Mouse (Mus musculus) kidney, postnatal 10 days (tissue): ENCODE data around the gene Ebf4.

Source experiments
- DNase-seq: peaks from one replicate; pipeline ENCODE4 v3.0.0; 2021; ENCODE audit warnings: mixed read lengths

Gene Ebf4

DNA sequence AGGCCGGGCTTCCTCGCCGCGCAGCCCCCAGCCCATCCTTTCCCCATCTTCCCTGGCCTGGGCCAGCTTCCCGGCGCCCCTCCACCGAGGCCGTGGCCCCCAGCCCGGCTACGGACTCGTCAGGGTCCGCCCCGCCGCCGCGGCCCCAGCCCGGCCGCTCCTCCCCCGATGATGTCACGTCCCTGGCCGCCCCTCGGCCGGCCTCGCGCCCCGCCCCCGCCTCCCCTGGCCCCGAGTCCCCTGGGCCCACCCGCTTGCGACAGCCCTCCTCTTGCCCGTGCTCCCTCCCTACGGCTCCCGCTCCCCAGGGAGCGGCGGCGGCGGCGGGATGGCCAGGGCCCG is at the start of gene Ebf4:
Ebf4 (plus strand) TSS at position 234 of the 342 bp plus-strand sequence.
- DNase-seq: peak; percentile 82

DNA sequence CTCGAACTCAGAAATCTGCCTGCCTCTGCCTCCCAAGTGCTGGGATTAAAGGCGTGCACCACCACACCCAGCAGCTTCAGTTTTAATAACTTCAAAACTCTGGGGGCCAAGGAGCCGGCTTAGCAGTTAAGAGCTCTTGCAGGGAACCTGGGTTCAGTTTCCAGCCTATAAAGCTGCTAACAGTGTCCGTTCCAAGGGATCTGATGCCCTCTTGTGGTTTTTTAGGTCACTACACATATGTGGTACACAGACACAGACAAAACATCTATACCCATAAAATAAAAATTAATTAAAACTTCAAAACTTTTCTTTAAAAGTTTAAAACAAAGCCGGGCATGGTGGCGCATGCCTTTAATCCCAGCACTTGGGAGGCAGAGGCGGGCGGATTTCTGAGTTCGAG is 48.1 kb upstream of the Ebf4 start:
- peak; percentile 34 for DNase-seq

DNA sequence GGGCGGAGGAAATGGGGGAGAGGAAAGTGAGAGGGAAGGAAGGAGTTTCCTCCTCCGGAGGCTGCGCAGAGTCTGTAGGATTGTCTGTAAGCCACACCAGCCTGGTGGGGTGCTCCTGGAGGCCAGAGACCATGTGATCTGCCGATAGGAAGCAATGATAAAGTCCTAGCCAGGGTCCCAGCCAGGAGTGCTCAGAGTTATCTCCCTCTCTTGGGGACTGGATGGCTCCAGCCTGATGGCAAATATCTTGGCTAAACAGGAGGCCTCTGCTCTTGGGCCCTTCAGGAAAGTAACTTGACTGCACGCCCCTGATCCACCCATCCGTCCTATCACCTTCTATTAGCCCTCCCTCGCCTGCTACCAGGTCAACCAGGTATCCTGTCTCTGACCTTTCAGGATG is 46.7 kb upstream of the Ebf4 start:
- DNase-seq: no peak

DNA sequence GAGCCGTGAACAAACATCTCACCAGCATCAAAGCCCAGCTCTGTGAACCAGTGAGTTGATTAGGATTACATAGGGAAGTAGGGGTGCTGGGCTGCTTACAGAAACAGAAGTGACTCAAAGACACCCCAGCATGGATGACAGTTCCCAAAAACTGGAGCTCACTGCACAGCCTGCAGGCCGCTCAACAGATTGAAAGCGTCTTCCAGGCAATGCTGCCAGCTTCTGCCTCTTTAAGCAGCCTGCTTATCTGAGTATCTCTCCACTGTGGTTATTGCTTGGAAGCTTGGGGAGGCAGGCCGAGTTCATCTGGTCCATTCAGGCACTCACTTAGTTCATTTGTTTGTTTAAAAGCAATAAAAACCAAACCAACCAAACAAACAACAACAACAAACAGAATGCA is 38.2 kb upstream of the Ebf4 start:
- no peak for DNase-seq

DNA sequence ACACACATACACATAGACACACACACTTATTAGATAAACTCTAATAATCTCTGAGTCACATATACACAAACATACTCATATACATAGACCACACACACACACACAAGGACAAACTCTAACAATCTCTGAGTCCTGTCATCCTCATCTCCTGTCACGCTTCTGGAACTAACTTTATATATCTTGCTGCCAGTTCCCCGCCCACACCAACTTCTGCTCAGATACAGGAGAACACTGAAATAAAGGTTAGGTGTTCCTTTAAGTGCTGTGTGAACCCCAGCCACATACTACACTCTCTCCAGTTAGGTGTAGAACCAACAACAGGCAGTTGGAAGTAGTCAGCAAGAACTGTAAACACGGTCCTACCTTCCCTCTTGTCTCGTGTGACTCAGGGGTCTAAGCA is 34.1 kb upstream of the Ebf4 start:
- DNase-seq: no peak

DNA sequence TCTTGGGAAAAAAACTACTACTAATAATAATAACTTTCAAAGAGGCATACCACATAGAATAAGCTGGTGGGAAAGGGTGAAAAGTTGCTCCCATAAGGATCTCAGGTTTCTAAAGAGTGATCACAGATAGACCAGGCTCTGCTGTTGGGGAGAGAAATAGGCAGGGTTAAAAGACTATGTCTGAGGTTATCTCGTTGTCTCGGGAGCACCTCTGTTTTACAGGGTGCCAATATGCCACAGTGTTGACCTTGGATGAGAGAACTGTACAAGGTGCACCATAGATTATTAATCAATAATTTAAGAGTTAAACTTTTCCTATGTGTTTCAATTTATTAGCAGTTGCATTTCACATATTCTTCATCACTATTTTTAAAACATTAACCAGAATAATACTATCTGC is 33.1 kb upstream of the Ebf4 start:
- no peak for DNase-seq

DNA sequence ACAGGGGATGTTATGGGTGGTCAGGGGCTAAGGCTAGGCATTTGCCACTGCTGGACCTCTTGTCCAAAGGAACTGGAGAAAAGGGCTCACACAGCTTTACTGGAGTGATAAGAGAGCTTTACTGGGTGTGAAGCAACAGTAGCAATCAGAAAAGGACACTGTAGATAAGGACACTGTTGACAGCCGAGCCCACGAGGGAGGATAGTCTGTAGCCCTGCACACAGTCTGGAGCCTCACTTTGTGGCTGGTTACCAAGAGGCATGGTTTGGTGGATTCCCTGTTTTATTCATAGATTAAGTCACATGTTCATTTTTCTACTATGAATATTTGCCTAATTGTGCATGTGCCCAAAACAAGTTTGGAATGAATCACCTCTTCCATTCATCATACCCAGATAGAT is 32.6 kb upstream of the Ebf4 start:
- DNase-seq: no peak

DNA sequence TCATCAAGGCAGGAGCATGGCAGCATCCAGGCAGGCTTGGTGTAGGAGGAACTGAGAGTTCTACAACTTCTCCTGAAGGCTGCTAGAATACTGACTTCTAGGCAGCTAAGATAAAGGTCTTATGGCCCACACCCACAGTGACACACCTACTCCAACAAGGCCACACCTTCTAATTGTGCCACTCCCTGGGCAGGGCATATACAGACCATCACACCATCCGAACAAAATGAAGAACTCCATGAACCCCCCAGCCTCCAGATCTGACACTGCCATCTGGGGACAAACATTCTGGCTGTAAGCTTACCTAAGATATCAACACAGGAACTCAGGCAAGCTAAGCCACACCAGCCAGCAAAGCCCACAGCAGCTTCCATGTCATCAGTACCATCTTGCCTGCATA is 29.4 kb upstream of the Ebf4 start:
- no peak for DNase-seq

DNA sequence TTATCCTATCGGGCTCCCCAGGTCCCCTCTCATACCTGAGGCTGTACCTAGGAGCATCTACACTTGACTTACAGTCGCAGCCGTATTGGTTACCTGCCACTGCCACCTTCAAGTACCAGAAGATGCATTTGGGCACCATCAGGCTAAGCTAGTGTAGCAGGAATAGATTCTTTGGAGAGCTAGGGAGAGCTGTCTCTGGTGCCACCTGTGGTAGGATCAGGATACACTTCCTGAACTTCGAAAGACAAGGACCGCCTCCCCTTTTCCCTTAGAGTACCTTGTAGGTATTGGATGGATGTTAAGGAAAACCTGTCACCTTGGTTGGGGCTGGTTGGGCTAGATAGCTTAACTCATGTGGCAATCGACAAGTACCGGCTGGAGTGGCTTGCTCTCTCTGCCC is 26.9 kb upstream of the Ebf4 start:
- DNase-seq: no peak

DNA sequence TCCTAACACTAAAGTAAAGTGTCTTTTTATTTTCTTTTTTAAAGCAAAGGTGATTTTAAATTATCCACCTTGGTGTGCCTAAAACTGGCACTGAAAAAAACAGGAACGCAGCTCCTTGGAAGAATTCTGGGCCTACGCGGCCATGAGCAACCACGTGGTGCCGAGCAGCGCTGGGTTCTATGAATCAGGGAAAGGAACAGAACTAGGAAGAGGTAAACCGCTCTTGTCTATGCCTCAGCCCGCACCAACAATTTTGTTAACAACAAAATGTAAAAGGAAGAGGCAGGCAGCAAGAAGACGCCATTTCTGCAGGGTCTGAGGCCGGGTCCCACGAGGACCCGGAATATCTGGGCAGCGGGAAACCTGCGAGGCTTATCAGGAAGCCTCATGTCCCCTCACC is 21.2 kb upstream of the Ebf4 start:
- DNase-seq: no peak

DNA sequence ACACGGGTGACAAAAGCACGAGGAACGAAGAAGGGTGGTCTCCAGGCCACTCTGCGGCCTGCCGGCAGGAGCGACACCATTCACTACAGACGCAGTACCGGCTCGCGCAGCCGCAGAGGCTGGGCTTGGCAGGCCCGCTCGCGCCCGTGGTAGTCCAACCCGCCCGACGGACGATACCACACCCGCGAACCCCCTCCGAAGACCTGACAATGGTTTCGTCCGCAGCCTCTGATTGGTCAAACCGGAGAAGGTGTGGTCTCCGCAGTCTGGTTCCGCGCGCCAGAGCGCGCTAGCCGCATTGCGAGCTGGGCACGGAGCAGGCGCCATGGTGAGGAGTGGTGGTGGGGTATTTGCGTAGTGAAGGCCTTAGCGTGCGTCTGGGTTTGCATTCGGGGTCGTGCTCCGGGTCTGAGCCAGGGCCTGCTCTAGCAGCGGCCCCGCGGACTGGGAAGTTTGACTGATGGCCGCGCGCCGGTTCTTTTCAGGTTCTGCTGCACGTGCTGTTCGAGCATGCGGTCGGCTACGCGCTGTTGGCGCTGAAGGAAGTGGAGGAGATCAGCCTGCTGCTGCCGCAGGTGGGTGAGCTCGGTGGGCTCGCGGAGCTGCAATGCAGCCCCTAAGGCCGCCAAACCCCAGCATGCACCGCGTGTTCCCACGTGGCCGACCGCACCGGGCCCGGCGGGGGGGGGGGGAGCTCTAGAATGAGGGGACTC is 20.7 kb upstream of the Ebf4 start, which contains the start of gene Nop56:
Nop56 (plus strand) TSS at position 282 of the 713 bp plus-strand sequence.
- peak; percentile 99 for DNase-seq

DNA sequence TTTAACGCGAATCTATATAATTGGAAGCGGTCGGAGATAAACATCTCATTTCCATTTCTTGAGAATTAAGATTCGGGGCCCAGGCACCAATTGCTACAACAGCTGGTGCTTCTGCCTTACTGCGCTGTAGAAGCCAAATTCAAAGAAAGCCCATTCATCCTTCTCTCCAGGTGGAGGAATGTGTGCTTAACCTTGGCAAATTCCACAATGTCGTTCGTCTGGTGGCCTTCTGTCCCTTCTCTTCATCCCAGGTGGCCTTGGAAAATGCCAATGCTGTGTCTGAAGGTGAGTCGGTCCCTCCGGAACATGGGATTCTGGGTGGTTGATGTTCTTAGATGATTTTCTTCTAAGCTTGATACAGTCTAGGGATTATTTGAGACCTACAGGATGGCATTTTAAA is 20.1 kb upstream of the Ebf4 start:
- DNase-seq: no peak

DNA sequence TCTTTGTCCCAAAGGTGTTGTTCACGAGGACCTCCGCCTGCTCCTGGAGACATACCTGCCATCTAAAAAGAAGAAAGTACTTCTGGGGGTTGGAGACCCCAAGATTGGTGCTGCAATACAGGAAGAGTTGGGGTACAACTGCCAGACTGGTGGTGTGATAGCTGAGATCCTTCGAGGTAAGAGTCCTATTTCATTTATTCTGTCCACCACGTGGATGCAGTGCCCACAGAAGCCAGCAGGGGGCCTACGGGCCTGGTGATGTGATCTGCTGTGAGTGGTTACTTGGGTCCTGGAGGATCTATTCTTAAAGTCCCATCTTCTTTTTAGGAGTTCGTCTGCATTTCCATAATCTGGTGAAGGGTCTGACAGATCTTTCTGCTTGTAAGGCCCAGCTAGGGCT is 19.3 kb upstream of the Ebf4 start:
- peak; percentile 76 for DNase-seq

DNA sequence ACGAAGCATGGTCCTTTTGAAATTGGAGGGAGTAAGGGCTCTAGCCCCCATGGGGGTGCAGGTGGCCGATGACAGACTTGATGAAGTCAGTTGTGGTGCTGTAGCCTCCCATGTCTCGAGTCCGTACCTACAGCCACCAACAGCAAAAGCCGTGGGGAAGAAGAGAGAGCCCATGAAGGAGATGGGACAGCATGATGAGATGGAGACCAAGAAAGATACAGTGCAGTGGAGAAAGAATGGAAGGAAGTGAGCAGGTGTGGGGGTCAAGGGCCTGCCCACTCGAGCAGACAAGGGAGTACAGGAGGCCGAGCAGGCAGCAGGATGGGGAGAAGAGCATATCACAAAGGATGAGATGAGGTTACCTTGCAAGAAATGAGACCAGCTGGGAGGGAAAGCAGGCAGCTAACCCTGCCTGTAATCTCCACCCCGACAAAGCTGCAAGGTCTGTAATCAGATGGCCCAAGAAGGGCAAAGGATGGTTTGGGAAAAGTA is 15.3 kb upstream of the Ebf4 start:
- DNase-seq: no peak

DNA sequence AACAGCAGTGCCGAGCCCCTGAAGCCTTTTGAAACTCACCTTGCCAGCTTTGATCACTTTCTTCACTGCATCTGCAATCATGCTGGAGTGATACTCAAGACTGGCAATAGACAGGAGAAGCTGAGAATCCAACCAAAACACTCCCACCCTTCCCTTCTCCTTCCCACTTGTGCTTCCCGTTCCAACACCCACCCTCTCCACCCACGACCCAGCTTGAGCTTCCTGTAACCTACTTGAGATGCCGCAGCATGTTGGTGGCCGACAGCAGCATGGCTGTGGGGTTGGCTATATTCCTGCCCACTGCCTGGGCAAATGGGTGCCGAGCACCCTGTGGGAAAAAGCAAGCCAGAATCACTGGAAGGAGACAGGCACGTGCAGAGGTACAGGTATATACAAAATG is 14.7 kb upstream of the Ebf4 start:
- DNase-seq: no peak

DNA sequence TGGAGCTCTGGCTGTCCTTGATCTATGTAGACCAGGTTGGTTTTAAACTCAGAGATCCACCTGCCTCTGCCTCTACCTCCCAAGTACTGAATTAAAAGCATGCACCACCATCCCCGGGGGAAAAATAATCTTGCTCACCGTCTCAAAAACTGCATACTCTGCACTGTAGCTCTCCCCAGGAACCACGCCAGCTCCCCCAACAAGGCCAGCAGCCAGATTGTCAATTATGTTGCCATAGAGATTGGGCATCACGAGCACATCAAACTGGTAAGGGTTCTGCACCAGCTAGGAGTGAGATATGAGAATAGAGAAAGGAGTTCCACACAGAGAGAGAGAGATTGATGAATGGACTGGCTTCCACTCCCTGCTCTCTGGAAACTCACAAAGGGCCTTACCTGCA is 14.2 kb upstream of the Ebf4 start:
- no peak for DNase-seq

DNA sequence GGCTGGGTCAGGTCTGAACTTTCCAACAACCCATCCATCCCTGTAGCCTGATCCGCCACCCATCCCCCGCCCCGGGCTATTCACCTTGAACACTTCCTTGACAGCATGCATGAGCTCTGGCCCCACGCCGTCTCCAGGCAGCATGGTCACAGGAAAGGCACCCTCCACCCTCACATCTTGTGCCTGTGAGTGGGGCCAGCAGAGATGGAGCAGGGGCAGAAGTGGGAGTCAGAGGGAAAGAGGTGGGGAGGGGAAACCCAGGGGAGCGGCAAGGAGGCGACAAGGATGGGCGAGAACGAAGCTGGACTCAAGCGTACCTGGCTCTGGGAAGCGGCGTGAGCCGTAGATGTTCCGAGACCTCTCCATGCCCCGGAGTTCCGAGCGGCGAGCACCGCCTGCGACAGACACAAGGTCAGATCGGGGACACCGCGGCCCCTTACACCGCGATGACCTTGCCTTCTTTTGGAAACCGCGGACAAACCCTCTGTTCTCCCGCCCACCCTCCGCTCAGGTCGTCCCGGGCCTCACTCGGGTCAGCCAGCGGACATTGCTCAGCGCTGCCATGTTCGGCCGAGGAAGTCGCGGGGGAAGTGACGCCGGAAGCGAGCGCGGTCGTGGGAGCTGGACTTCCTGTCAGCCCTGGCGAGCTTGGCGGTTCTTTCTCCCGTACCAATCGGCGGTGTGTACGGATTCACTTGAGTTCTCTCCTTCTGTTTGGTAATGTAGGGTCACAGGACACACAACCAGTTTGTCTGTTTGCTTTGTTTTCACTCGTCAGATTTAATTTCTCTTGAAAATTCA is 10.9 kb upstream of the Ebf4 start, which contains the start of gene Idh3b:
Idh3b (minus strand) TSS at position 694 of the 801 bp plus-strand sequence.
- DNase-seq: peak; percentile 95

DNA sequence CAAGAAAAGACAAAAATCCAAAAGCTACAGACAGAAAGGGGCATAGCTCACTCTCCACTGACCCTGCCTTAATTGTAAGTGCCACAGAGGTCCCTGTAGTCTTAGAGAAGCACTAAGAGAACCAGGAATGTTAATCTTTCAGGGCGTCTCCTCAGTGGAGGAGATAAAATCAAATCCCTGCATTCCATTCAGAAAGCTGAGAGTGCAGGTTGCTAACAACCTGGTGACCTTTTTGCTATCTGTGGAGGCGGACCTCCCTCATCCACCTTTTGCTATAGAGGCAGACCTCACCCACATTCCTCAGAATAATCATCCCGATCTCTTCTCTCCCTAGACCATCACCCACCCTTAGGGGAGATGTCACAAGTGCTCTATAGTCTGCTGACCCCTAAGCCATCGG is 5.9 kb upstream of the Ebf4 start:
- no peak for DNase-seq

DNA sequence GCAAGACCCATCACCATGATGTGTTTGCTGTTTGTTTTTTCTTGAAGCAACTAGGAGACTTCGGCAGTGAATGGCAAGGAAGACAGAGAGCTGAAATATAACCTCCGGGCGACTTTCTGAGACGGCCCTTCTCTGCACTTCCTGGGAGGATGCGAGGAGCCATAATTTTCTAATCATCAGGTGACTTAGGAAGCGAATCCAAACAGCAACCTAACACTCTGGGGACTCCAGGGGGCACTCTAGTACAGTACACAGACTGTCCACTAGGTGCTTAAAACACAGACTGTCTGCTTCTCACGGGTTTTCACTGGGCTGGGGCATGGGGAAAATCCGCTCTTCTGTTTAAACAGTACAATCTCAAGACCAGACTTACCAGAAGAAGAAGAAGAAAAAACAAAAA is 3.5 kb upstream of the Ebf4 start:
- peak; percentile 83 for DNase-seq

DNA sequence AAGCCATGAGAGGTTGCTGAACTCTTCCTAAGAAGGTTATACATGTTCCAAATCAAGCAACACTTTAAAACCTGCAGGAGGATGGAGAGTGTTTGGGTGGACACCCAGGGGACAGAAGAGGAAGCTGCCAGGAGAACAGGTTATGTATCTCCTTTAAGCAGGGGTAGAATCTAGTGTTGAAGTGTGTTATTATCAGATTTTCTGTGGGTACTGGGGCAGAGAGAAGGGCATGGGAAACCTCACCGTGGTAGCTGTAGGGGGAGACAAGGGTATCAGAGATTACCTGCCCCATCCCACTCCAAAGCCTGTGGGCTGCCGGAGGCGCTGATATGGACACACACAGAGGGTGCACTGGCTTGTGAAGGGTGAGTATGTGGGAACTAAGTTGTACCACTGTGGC is 2.0 kb upstream of the Ebf4 start:
- DNase-seq: no peak

DNA sequence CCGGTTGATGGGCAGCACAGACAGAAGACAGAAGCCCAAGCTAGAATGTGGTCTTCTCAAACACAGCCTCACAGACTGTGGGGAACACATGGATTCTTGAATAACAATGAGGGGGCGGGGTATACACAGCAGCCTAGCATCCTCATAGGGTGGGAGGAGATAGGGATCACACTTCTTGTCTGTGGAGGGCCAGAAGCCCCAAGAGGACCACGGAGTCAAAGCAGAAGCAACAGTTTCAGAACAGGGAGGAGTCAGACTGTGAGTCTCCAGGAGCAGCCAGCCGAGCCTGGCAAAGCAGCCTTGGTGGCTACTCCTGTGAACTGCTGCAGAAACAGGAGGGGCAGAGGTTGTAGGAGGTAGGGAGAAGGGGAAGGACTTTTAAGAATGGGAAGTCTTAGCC is 1.5 kb upstream of the Ebf4 start:
- no peak for DNase-seq

DNA sequence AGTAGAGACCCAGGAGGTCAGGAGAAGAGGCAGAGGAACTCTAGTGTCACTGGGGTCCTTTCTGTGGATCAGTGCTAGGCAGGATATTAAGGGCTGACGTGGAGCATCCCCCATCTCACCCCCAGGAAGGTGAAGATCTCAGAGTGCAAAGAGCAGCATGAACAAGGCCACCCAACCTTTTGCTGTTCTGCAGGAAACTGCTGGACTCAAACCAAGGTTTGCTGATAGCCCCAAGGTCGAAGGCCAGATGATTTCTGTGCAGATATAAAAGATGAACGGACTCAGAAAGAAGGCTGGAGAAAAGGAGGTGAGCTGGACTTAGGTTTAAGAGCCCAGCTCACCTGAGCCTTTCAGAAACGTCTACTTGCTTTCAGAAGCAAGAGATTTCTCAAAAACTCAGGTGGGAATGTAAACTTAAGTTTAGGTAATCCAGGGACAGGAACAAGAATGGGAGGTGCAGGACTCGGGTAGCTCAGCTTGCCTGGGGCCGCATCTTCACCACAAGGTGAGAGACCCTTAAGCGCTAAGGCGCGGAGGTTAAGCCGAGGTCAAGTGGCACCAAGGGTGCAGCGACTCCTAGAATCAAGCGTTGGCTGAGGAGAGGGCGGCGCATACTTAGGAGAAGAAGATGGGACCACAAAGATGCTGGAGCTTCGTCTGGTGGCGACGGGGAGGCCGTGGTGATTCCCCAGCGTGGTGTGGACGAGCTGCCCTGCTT is 592 bp upstream of the Ebf4 start:
- no peak for DNase-seq

DNA sequence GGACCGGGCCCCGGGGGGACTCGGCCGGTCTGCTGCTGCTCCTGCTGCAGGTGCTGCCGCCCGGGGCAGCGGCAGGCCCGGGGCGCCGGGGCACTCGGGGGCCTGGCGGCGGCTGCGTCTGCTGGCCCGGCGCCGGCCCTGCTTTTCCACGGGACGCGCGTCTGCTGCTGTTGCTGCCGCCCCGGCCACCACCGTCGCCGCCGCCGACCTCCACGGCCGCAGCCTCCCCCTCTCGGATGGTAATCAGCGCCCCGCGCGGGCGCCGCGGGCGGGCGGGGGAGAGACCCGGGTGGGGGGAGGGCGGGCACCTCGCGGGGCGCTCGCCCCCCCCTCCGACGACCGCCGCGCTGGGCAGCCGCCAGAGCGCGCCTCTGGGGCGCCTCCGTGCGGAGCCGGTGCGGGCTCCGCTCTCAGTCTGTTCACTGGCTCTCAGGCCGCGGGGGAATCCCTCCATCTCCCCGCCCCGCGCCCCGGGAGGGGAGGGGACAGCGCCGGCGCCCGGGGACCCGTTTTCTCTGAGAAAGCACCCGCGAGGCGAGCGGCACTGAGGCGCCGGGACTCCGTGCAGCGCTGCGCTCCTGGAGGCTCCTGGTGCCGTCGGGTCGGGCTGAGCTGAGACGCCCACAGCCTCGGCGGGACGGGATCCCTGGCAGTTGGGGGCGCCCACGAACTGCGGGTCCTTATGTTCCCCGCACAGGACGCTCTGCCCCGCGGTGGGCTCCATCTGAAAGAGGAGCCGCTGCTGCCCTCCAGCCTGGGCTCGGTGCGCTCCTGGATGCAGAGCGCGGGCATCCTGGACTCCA is 563 bp downstream of the Ebf4 start:
- DNase-seq: peak; percentile 70
